Mouse (Mus musculus) heart, embryonic 13.5 days (tissue): ENCODE data around the gene Trpm5. TPM values are rescaled to one million over a fixed set of nuclear protein-coding genes. Genes with fewer than 3 reads are reported as not detected.

Experiments used
- ATAC-seq: fragments of 200-750 bp; cut with Nextera tagmentation; 2 replicates; pipeline ENCODE4 v1.8.0; 2017; ENCODE audit warnings: moderate TSS enrichment; ENCODE audit not compliant: insufficient number of reproducible peaks, low FRiP score, low TSS enrichment; ENCODE audit errors: extremely low read depth
- H3K27ac ChIP-seq: fragments of 300-500 bp; sonication (generic); replicated peaks from 2 replicates; pipeline ENCODE4 v1.5.1; 2015; ENCODE audit warnings: moderate library complexity, mild to moderate bottlenecking, inconsistent platforms
- H3K27me3 ChIP-seq: fragments of 300-500 bp; sonication (generic); replicated peaks from 2 replicates; pipeline ENCODE4 v1.6.1; 2015; ENCODE audit warnings: mild to moderate bottlenecking, inconsistent platforms
- H3K36me3 ChIP-seq: fragments of 300-500 bp; sonication (generic); 2 replicates; pipeline ENCODE4 v1.6.1; 2015; ENCODE audit warnings: mild to moderate bottlenecking, inconsistent platforms
- H3K4me1 ChIP-seq: fragments of 300-500 bp; sonication (generic); 2 replicates; pipeline ENCODE4 v1.6.1; 2015; ENCODE audit warnings: inconsistent platforms
- H3K4me2 ChIP-seq: fragments of 300-500 bp; sonication (generic); 2 replicates; pipeline ENCODE4 v1.6.1; 2015; ENCODE audit warnings: inconsistent platforms, mild to moderate bottlenecking, moderate library complexity
- H3K4me3 ChIP-seq: fragments of 300-500 bp; sonication (generic); 2 replicates; pipeline ENCODE4 v1.5.1; 2015; ENCODE audit warnings: moderate library complexity, mild to moderate bottlenecking, inconsistent platforms
- H3K9ac ChIP-seq: fragments of 300-500 bp; sonication (generic); 2 replicates; pipeline ENCODE4 v1.6.1; 2015; ENCODE audit warnings: inconsistent platforms, mild to moderate bottlenecking, moderate library complexity
- H3K9me3 ChIP-seq: fragments of 300-500 bp; sonication (generic); 2 replicates; pipeline ENCODE4 v1.6.1; 2016; ENCODE audit warnings: inconsistent platforms
- WGBS: fragments of 180-500 bp; shearing (Covaris S2); methylation state at CpG from one replicate; pipeline ENCODE4 v1.1.7; 2015; ENCODE audit warnings: mixed read lengths; 5-methylcytosine and 5-hydroxymethylcytosine counted together
- polyA plus RNA-seq: library from polyadenylated mRNA; unstranded; fragments of >200 nt; fragmentation: Nextera tagmentation; extraction: Ambion mirVana; gene quantifications from 2 replicates; pipeline ENCODE4 v1.2.1, GENCODE M21; 2015

Trpm5 gene
- 3.5 and 4.4 TPM in 2 replicates for polyA plus RNA-seq

DNA sequence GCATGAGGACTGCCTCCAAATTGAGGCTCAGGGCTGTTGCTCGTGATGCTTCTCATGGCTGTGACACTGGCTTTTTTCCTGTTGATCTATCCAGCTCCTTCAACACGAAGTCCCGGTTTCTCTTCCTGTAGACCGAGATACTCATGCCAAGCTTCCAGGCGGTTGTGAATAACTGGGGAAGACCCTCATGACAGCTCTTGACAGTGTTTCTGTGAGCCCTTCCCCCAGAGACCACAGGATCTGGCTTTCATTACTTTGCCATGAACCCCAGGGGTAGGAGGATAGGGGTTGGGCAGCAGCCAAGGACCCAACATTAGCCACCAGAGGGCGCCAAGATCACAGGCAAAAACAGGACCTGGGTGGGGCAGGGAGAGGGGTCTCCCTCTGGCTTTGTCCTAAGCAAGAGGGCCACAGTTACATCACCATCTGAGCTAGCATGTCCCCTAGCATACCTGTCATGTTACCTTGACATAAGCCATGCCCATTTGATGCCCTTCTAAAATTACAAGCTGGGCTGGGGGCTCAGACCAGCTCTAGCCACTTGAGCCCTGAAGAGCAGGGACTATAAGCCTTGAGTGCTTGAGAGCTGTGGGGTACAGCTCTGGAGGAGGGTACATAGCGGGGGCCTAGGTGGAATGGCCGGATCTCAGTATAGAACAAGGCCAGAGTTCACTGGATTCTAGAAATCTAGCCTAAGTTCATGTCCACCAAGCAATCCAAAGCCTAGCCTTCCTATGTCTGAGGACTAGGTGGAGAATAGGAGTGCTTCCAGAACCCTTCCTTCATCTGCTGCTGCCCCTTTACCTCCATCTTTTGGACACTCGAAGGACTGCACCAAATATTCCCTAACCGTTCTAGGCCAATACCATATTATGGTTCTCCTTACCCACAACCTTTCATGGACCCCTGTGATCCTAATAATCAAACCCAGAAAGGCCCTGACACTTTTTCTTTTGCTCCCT is at the start of gene Trpm5:
Gene Trpm5 (minus strand): TSS at position 51 of the 962 bp plus-strand sequence.
- Histone ChIP-seq H3K4me1 (peaks cover 7% of the 10 kb centered on the region; the same call in 1 of the 2 replicates), H3K9ac (peak within 1 kb of the TSS; percentile 63; the same call in 1 of the 2 replicates), H3K9me3 (no peaks in the 10 kb centered on the region), H3K27ac (no peak within 1 kb of the TSS), H3K27me3 (peaks cover 44% of the 10 kb centered on the region), H3K4me2 (no peak within 1 kb of the TSS), H3K36me3 (no peaks in the 10 kb centered on the region), H3K4me3 (no peak within 1 kb of the TSS)
- no peak for ATAC-seq
- 33% methylated on average over 10 of the region's 10 CpGs for WGBS

DNA sequence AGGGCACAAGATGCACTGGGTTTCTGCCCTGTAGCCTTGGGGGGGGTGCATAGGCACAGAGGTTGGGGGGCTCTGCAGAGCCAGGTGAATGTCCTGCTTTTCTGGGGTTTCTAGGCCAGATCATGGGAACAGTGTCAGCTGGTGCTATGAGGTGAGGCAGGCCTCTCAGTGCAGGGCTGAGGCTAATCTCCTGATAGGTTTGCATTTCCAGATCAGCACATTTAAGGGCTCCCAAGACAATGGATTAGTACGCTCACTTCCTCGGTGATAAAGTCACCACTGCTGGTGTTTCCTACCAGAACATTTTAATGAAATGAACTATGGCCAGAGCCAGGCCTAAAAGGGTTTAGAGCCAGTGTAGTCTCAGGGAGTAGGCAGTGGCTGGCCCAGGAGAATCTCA is 48.2 kb upstream of the Trpm5 start:
- H3K9me3 ChIP-seq, result no peaks in the 10 kb centered on the region
- H3K36me3 ChIP-seq, result no peaks in the 10 kb centered on the region
- no peak overlapping the region for H3K9ac ChIP-seq
- no peak overlapping the region for H3K4me3 ChIP-seq
- H3K27me3 ChIP-seq, result no peaks in the 10 kb centered on the region
- H3K27ac ChIP-seq, result no peak overlapping the region
- WGBS, result 82% methylated on average over 2 of the region's 2 CpGs
- H3K4me2 ChIP-seq, result no peak overlapping the region
- ATAC-seq, result no peak
- peaks cover 72% of the 10 kb centered on the region for H3K4me1 ChIP-seq

DNA sequence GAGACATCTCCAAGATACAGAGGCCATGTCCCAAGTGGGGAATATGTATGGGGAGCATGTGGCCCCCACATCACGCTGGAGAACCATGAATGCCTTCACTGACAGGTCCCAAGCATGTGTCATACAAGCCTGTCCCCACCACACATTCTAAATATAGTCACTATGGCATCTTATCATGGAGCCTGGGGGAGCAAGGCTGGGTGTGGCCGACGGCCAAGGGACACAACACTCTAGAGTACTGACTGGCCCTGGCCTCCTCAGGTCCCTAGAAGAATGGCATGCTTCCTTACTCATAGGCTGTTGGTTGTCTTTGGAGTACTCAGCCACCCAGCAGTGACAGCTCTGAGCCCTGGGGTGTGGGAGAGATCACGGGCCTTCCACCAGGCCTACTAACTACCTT is 45.5 kb upstream of the Trpm5 start:
- 28% methylated on average over 4 of the region's 4 CpGs for WGBS
- H3K4me2 ChIP-seq, result peak overlapping the region; percentile 32
- no peak for ATAC-seq

DNA sequence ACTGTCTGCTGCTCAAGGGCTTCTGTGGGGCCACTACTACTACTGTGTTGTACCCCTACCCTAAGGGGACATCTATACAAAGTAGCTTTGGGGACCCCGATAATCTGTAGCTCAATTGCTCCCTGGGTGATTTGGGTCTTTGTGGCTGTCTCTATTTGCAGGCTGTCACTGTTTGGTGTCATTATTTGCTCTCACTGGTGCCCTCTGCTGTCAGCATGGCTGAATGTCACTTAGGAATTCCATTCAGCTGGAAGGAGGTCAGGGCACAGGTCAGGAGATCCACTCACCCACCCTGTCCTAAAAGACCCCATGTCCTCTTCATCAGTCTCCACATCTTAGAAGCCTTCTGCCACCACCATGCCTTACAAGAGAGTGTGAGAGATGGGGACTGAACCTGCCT is 44.3 kb upstream of the Trpm5 start:
- Histone ChIP-seq H3K9ac (0 out of 2 replicates have a peak overlapping the region, but pooled peaks have one; percentile 15), H3K4me2 (no peak overlapping the region), H3K27me3 (no peaks in the 10 kb centered on the region), H3K27ac (peak overlapping the region; percentile 79), H3K4me1 (peaks cover 67% of the 10 kb centered on the region), H3K4me3 (no peak overlapping the region), H3K9me3 (no peaks in the 10 kb centered on the region), H3K36me3 (no peaks in the 10 kb centered on the region)
- 36% methylated on average over 1 of the region's 1 CpGs for WGBS
- no peak for ATAC-seq

More for the DNA sequence above, 45.5 kb upstream of the Trpm5 start:
- H3K4me3 ChIP-seq, result no peak overlapping the region
- no peaks in the 10 kb centered on the region for H3K27me3 ChIP-seq
- no peaks in the 10 kb centered on the region for H3K9me3 ChIP-seq
- H3K27ac ChIP-seq, result peak overlapping the region; percentile 79
- H3K9ac ChIP-seq, result 0 out of 2 replicates have a peak overlapping the region, but pooled peaks have one; percentile 15
- peaks cover 67% of the 10 kb centered on the region for H3K4me1 ChIP-seq
- no peaks in the 10 kb centered on the region for H3K36me3 ChIP-seq

DNA sequence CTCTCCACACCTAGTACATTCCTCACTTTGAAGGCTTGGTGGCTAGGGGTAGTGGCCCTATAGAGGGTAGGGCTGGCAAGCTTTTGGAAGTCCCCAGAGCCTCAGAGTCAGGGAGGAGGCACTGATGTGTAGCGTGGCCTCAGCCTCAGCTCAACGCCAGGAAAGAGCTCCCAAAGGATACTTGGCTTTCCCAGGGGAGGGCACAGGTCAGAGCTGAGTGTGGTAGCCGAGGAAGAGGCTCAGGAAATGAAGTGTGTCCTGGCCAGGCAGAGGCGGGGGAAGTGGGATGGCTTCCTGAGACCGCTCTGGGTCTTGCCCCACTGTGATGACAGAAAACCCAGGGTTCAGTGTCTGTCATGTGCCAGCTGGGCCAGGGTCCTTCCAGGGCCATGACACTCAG is 42.1 kb upstream of the Trpm5 start:
- Histone ChIP-seq H3K4me2 (no peak overlapping the region), H3K4me3 (no peak overlapping the region), H3K27me3 (no peaks in the 10 kb centered on the region), H3K4me1 (peaks cover 58% of the 10 kb centered on the region), H3K36me3 (no peaks in the 10 kb centered on the region), H3K9ac (0 out of 2 replicates have a peak overlapping the region, but pooled peaks have one; percentile 3), H3K9me3 (no peaks in the 10 kb centered on the region), H3K27ac (no peak overlapping the region)
- ATAC-seq, result no peak
- 51% methylated on average over 5 of the region's 5 CpGs for WGBS

DNA sequence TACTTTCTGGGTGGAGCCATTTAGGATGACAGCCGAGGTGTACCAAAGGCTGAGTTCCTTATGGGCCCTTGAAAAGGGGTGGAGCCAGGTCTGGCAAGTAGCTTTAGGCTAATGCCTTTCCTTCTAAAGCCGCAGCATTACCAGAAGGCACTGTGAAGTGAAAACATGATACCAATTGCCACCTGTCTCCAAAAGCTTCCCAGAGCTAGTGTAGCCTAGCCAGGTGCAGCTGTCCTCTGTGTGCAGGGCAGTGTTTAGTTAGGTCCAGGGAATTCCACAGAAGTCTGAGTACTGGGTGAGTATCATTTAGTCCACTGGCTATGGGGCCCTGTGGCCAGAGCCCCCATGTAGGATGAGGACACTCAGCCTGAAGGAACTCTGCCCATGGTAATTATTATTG is 41.7 kb upstream of the Trpm5 start:
- no peak for ATAC-seq
- WGBS, result 63% methylated on average over 2 of the region's 2 CpGs
- H3K27ac ChIP-seq, result no peak overlapping the region
- no peak overlapping the region for H3K9ac ChIP-seq
- H3K4me1 ChIP-seq, result peaks cover 59% of the 10 kb centered on the region
- H3K36me3 ChIP-seq, result no peaks in the 10 kb centered on the region
- no peaks in the 10 kb centered on the region for H3K9me3 ChIP-seq
- H3K27me3 ChIP-seq, result no peaks in the 10 kb centered on the region
- H3K4me2 ChIP-seq, result no peak overlapping the region
- H3K4me3 ChIP-seq, result no peak overlapping the region

DNA sequence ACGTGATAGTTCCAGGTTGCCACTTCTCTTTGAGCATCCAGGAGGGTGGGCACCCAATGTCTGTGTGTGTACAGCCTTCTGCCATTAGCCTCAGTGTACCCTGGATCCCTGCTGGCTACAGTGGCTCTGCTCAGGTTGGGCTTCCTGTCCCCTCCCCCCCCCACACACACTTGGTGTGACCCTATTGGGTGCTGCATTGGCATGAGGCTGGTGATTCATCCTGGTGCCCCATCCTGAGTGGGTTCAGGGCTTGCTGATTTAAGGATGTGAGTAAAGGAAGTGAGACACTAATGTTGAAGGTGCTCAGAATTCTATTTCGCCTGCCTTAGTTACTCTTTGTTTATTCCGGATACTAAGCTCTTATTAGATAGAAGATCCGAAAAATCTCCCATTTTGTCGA is 38.4 kb upstream of the Trpm5 start:
- H3K36me3 ChIP-seq, result no peaks in the 10 kb centered on the region
- no peak overlapping the region for H3K9ac ChIP-seq
- no peaks in the 10 kb centered on the region for H3K27me3 ChIP-seq
- H3K4me2 ChIP-seq, result no peak overlapping the region
- no peak for ATAC-seq
- no peak overlapping the region for H3K27ac ChIP-seq
- H3K9me3 ChIP-seq, result no peaks in the 10 kb centered on the region
- peaks cover 32% of the 10 kb centered on the region for H3K4me1 ChIP-seq
- 77% methylated on average over 5 of the region's 5 CpGs for WGBS
- H3K4me3 ChIP-seq, result no peak overlapping the region

DNA sequence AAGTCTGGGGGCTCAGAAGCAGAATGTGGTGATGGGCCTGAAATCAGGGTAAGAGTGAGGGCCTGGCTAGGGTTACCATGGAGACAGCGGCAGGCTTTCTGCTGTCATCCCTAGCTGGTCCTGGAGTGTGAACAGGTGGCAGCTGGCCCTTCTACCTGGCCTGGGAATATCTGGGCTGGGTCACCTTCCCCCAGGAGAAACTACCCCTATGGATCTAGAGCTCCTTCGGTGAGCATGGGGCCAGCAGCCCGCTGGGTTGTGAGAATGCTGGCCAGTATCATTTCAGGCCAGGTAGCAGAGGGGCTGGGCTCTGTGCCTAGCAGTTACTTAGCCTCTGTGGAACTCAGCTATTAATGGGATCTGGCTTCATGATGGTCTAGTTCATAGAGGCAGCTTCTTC is 30.5 kb upstream of the Trpm5 start:
- Histone ChIP-seq H3K9me3 (no peaks in the 10 kb centered on the region), H3K9ac (peak overlapping the region; percentile 77), H3K4me3 (peak overlapping the region; percentile 18; the same call in 1 of the 2 replicates), H3K36me3 (no peaks in the 10 kb centered on the region), H3K27ac (peak overlapping the region; percentile 96), H3K4me1 (peaks cover 60% of the 10 kb centered on the region), H3K27me3 (no peaks in the 10 kb centered on the region), H3K4me2 (peak overlapping the region; percentile 57)
- no peak for ATAC-seq
- 54% methylated on average over 3 of the region's 3 CpGs for WGBS

DNA sequence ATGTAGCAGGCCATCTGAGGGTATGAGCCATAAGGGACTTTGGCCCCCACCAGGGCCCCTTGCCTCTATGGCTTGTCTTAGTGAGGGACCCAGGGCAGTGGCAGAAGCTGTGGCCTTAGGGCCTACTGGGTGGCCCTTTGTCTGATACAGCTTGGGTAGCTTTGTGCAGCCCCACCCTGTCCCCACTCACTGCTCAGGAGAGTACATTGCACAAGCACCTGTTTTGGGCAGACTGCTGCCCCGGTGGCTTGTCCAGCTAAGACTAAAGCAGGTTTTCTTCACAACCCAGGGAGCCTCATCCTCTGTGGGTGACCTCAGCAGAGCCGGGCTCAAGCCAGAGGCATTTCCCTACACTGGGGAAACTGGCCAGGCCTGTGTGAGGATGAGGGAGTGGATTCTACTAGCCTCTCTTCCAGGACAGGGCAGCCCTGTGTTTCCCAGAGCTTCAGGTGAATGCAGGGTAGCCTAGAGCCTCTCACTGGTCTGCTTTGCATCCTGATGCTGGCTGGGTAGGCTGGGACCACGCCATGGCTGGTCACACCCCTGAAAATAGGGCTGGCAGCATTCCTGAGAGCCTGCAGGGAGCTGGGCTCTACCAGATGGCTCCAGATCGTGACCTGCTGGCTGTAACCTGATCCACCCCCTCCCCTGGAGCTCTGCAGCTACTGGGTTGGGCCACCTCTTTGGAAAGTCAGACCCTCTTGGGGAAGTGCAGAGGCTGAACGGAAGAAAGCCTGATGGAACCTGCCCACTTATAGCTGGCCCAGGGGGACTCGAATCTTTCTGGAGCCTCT is 29.6 kb upstream of the Trpm5 start:
- Histone ChIP-seq H3K27ac (peak overlapping the region; percentile 96), H3K9ac (peak overlapping the region; percentile 77), H3K27me3 (no peaks in the 10 kb centered on the region), H3K9me3 (no peaks in the 10 kb centered on the region), H3K36me3 (no peaks in the 10 kb centered on the region), H3K4me1 (peaks cover 68% of the 10 kb centered on the region), H3K4me2 (peak overlapping the region; percentile 57), H3K4me3 (peak overlapping the region; percentile 18; the same call in 1 of the 2 replicates)
- peak; percentile 64; the same call in 1 of the 2 replicates for ATAC-seq
- whole genome bisulfite sequencing, result 12% methylated on average over 6 of the region's 6 CpGs

DNA sequence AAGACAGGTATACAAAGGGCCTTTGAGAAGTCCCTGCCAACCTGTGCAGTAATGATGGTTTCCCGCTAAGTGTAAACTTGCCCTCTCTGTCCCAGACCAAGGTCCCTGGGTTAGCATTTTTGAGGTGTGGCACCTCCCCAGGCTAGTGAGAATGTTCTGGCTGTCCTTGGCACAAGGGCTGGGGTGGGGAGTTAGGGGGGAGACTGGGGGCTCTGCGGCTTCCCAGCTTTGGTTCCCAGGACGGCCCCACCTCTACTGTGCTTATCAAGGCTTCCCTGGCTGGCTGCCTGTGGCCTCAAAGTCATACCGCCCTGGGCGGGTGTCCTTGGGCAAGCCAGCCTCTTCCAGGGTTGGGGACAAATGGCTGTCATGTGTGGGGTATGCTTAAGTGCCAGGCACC is 27.7 kb upstream of the Trpm5 start:
- peak; percentile 45; the same call in 1 of the 2 replicates for ATAC-seq
- Histone ChIP-seq H3K27me3 (no peaks in the 10 kb centered on the region), H3K4me3 (no peak overlapping the region), H3K4me1 (peaks cover 80% of the 10 kb centered on the region), H3K36me3 (no peaks in the 10 kb centered on the region), H3K4me2 (0 out of 2 replicates have a peak overlapping the region, but pooled peaks have one; percentile 11), H3K27ac (peak overlapping the region; percentile 96), H3K9me3 (no peaks in the 10 kb centered on the region), H3K9ac (peak overlapping the region; percentile 51)
- WGBS, result 21% methylated on average over 5 of the region's 5 CpGs

DNA sequence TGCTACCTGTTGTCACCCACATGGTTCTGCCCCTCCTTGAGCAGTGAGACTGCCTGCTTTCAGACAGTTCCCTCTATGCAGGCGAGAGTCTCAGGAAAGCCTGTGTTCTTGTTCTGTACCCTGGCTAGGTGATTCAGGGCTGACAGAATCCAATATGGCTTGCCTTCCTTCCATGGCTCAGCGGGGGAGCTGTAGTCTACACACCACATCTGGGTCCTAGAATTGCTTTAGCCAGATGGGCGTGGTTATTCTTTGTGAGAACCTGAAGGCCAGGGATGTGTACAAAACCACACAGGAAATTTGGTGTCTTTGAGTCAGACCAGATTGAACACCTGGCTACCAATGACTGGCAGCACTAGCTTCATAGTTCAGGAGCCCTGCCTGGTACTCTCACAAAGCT is 25.4 kb upstream of the Trpm5 start:
- Histone ChIP-seq H3K27me3 (no peaks in the 10 kb centered on the region), H3K4me3 (no peak overlapping the region), H3K36me3 (peaks cover 2% of the 10 kb centered on the region), H3K9ac (no peak overlapping the region), H3K27ac (peak overlapping the region; percentile 96), H3K4me2 (no peak overlapping the region), H3K4me1 (peaks cover 69% of the 10 kb centered on the region), H3K9me3 (peaks cover 3% of the 10 kb centered on the region)
- no peak for ATAC-seq
- 73% methylated on average over 3 of the region's 3 CpGs for WGBS
